Mouse (Mus musculus) stomach, embryonic 16.5 days (tissue): ENCODE data around the gene Xrcc5. TPM values are rescaled to one million over a fixed set of nuclear protein-coding genes. Genes with fewer than 3 reads are reported as not detected.

Source experiments
- ATAC-seq: fragments of 200-750 bp; cut with Nextera tagmentation; 2 replicates; pipeline ENCODE4 v1.8.0; 2017; ENCODE audit warnings: moderate number of reproducible peaks, moderate TSS enrichment; ENCODE audit not compliant: insufficient read depth, low FRiP score
- H3K27ac ChIP-seq: fragments of 300-500 bp; sonication (generic); 2 replicates; pipeline ENCODE4 v1.5.1; 2014; ENCODE audit warnings: low read length
- H3K27me3 ChIP-seq: fragments of 300-500 bp; sonication (generic); 2 replicates; pipeline ENCODE4 v1.6.1; 2014; ENCODE audit warnings: low read length, control low read depth, mixed read lengths; ENCODE audit not compliant: control insufficient read depth, insufficient read depth
- H3K36me3 ChIP-seq: fragments of 300-500 bp; sonication (generic); 2 replicates; pipeline ENCODE4 v1.6.1; 2014; ENCODE audit warnings: low read length; ENCODE audit not compliant: control insufficient read depth, insufficient read depth
- H3K4me1 ChIP-seq: fragments of 300-500 bp; sonication (generic); 2 replicates; pipeline ENCODE4 v1.6.1; 2014; ENCODE audit warnings: low read length, control low read depth, mixed read lengths; ENCODE audit not compliant: control insufficient read depth, insufficient read depth
- H3K4me2 ChIP-seq: fragments of 300-500 bp; sonication (generic); 2 replicates; pipeline ENCODE4 v1.6.1; 2014; ENCODE audit warnings: low read depth, low read length, mixed read lengths
- H3K4me3 ChIP-seq: fragments of 300-500 bp; sonication (generic); replicated peaks from 2 replicates; pipeline ENCODE4 v1.5.1; 2014; ENCODE audit warnings: mild to moderate bottlenecking, low read length
- H3K9ac ChIP-seq: fragments of 300-500 bp; sonication (generic); 2 replicates; pipeline ENCODE4 v1.6.1; 2014; ENCODE audit warnings: low read length
- H3K9me3 ChIP-seq: fragments of 300-500 bp; sonication (generic); replicated peaks from 2 replicates; pipeline ENCODE4 v1.6.1; 2016; ENCODE audit warnings: low read length, control low read depth; ENCODE audit not compliant: control insufficient read depth
- WGBS: fragments of 180-500 bp; shearing (Covaris S2); extraction: QIAGEN DNeasy Blood & Tissue Kit; methylation state at CpG from one replicate; pipeline ENCODE4 v1.1.7; 2014; 5-methylcytosine and 5-hydroxymethylcytosine counted together
- polyA plus RNA-seq: library from polyadenylated mRNA; unstranded; fragments of >200 nt; fragmentation: Nextera tagmentation; extraction: Ambion mirVana; gene quantifications from 2 replicates; pipeline ENCODE4 v1.2.1, GENCODE M21; 2015

Xrcc5 gene
- polyA plus RNA-seq, 1 experiment from 2014 or later: 37.5 TPM

DNA sequence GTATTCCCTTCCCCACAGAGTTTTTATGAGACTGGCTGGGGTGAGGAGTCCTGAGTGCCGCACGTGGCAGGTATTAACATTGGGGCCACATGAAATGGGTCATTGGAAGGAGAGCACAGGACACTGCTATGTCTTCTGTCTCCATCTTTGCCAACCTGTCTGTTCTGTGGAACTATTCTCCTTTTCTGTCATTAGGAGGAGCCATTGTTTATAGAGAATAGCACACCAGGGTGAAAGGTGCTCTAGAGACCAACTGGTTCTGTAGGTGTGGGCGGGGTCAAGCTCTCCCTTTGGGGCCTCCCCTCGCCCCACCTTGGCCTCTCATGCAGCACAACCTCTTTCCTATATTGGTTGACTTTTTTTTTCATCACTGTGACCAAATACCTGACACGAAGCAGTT is 129.7 kb downstream of the Xrcc5 start:
- Histone ChIP-seq H3K4me3 (no peak overlapping the region), H3K27ac (no peak overlapping the region), H3K36me3 (no peaks in the 10 kb centered on the region), H3K4me2 (no peak overlapping the region), H3K27me3 (no peaks in the 10 kb centered on the region), H3K9me3 (no peaks in the 10 kb centered on the region), H3K9ac (no peak overlapping the region), H3K4me1 (no peaks in the 10 kb centered on the region)
- 71% methylated on average over 5 of the region's 5 CpGs for WGBS
- no peak for ATAC-seq

DNA sequence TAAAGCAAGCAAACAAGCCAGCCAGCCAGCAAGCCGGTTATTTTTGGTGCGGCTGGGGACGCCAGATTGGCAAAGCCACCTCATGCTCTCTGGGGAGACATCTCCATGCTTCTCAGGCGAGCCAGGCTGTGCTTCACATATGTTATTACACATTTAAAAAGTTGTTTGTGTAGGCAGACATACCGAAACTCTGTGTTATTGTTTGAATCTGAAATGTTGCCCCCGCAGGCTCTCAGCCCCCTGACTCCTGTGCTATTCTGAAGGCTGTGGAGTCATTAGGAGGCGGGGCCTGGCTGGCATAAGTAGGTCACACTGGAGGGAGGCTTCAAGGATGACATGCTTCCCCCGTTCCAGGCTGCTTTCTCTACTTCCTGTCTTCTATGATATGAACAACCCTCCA is 131.9 kb downstream of the Xrcc5 start:
- H3K9ac ChIP-seq: no peak overlapping the region
- 71% methylated on average over 8 of the region's 8 CpGs for WGBS

GRCm38 (mm10) chr1:72442747-72443146 is 135.5 kb downstream of the Xrcc5 start:
- ATAC-seq: no peak
- H3K27ac ChIP-seq: no peak overlapping the region
- H3K27me3 ChIP-seq: no peaks in the 10 kb centered on the region
- H3K9ac ChIP-seq: no peak overlapping the region
- no peaks in the 10 kb centered on the region for H3K36me3 ChIP-seq
- H3K4me2 ChIP-seq: no peak overlapping the region
- 79% methylated on average over 2 of the region's 2 CpGs for WGBS
- H3K4me3 ChIP-seq: no peak overlapping the region
- no peaks in the 10 kb centered on the region for H3K4me1 ChIP-seq
- H3K9me3 ChIP-seq: no peaks in the 10 kb centered on the region

More for the DNA sequence above, 131.9 kb downstream of the Xrcc5 start:
- H3K4me3 ChIP-seq: no peak overlapping the region
- no peaks in the 10 kb centered on the region for H3K4me1 ChIP-seq
- no peaks in the 10 kb centered on the region for H3K27me3 ChIP-seq
- no peaks in the 10 kb centered on the region for H3K36me3 ChIP-seq
- no peak for ATAC-seq
- H3K4me2 ChIP-seq: no peak overlapping the region
- H3K27ac ChIP-seq: no peak overlapping the region
- H3K9me3 ChIP-seq: no peaks in the 10 kb centered on the region

Other genes with a start within 250 kb of the Xrcc5 start
- gene Mreg, start 95.1 kb upstream of the Xrcc5 start, polyA plus RNA-seq: 12.4 and 14.4 TPM in 2 replicates
- 48.1 and 52.0 TPM in 2 replicates for gene Pecr, start 23.1 kb upstream of the Xrcc5 start, polyA plus RNA-seq
- 2.2 and 2.6 TPM in 2 replicates for gene Tmem169, start 23.1 kb upstream of the Xrcc5 start, polyA plus RNA-seq
- 0.14 TPM in 2 replicates for gene March4, start 229.5 kb downstream of the Xrcc5 start, polyA plus RNA-seq